Mouse (Mus musculus): ENCODE data around the gene Wfdc3. TPM values are rescaled to one million over a fixed set of nuclear protein-coding genes. Genes with fewer than 3 reads are reported as not detected.
A peak's percentile ranks its signal among the peaks of the same experiment; 100 is the strongest.

The Wfdc3 gene
- polyA plus RNA-seq (2016; fragmentation: Nextera tagmentation; extraction: Ambion mirVana), result 0.61 and 0.91 TPM in 2 replicates

- under 1% methylated on average over 70 of the region's 70 CpGs for WGBS
- peak within 1 kb of the TSS; percentile 66; the same call in 1 of the 2 replicates for H3K27ac ChIP-seq
Observed at GRCm38 (mm10) chr2:164745843-164746479, at the start of gene Wfdc3, which contains the start of gene Dnttip1. Wfdc3 (minus strand) TSS chr2:164745931. Dnttip1 (plus strand) TSS chr2:164745983.

GRCm38 (mm10) chr2:164794293-164794692 is 48.6 kb upstream of the Wfdc3 start:
- Histone ChIP-seq H3K9me3 (no peaks in the 10 kb centered on the region), H3K4me2 (no peak overlapping the region), H3K4me3 (replicated peaks) (no peak overlapping the region), H3K27me3 (no peaks in the 10 kb centered on the region), H3K9ac (replicated peaks) (no peak overlapping the region), H3K27ac (no peak overlapping the region), H3K36me3 (peaks cover 85% of the 10 kb centered on the region), H3K4me1 (replicated peaks) (no peaks in the 10 kb centered on the region)
- WGBS, result 39% methylated on average over 5 of the region's 5 CpGs
- ATAC-seq (ENCODE audit: insufficient number of reproducible peaks, insufficient read depth, low FRiP score, low TSS enrichment, low read depth), result peak; percentile 64; the same call in 1 of the 2 replicates

More at GRCm38 (mm10) chr2:164745843-164746479, at the start of gene Wfdc3, which contains the start of gene Dnttip1:
- peak within 1 kb of the TSS; percentile 91 for H3K9ac ChIP-seq (replicated peaks)
- H3K36me3 ChIP-seq, result peaks cover 36% of the 10 kb centered on the region
- peak; percentile 75 for ATAC-seq (ENCODE audit: insufficient number of reproducible peaks, insufficient read depth, low FRiP score, low TSS enrichment, low read depth)
- H3K4me2 ChIP-seq, result peak within 1 kb of the TSS; percentile 90
- H3K27me3 ChIP-seq, result no peaks in the 10 kb centered on the region
- H3K9me3 ChIP-seq, result no peaks in the 10 kb centered on the region
- peak within 1 kb of the TSS; percentile 94 for H3K4me3 ChIP-seq (replicated peaks)
- H3K4me1 ChIP-seq (replicated peaks), result peaks cover 19% of the 10 kb centered on the region

GRCm38 (mm10) chr2:164793772-164794171 is 48.0 kb upstream of the Wfdc3 start:
- peaks cover 84% of the 10 kb centered on the region for H3K36me3 ChIP-seq
- no peak overlapping the region for H3K4me3 ChIP-seq (replicated peaks)
- H3K27me3 ChIP-seq, result no peaks in the 10 kb centered on the region
- H3K9me3 ChIP-seq, result no peaks in the 10 kb centered on the region
- ATAC-seq (ENCODE audit: insufficient number of reproducible peaks, insufficient read depth, low FRiP score, low TSS enrichment, low read depth), result no peak
- no peak overlapping the region for H3K4me2 ChIP-seq
- H3K9ac ChIP-seq (replicated peaks), result no peak overlapping the region
- H3K27ac ChIP-seq, result no peak overlapping the region
- H3K4me1 ChIP-seq (replicated peaks), result no peaks in the 10 kb centered on the region
- WGBS, result 93% methylated on average over 2 of the region's 2 CpGs

- no peak for ATAC-seq (ENCODE audit: insufficient number of reproducible peaks, insufficient read depth, low FRiP score, low TSS enrichment, low read depth)
- peaks cover 84% of the 10 kb centered on the region for H3K36me3 ChIP-seq
- H3K4me2 ChIP-seq, result no peak overlapping the region
- H3K27me3 ChIP-seq, result no peaks in the 10 kb centered on the region
- H3K4me1 ChIP-seq (replicated peaks), result no peaks in the 10 kb centered on the region
- H3K9ac ChIP-seq (replicated peaks), result no peak overlapping the region
- 91% methylated on average over 3 of the region's 3 CpGs for WGBS
- no peak overlapping the region for H3K27ac ChIP-seq
- no peak overlapping the region for H3K4me3 ChIP-seq (replicated peaks)
- no peaks in the 10 kb centered on the region for H3K9me3 ChIP-seq
Observed at GRCm38 (mm10) chr2:164793236-164793635, 47.5 kb upstream of the Wfdc3 start.

- Histone ChIP-seq H3K9ac (replicated peaks) (no peak overlapping the region), H3K27me3 (no peaks in the 10 kb centered on the region), H3K27ac (no peak overlapping the region), H3K9me3 (no peaks in the 10 kb centered on the region), H3K4me3 (replicated peaks) (no peak overlapping the region), H3K36me3 (peaks cover 80% of the 10 kb centered on the region), H3K4me1 (replicated peaks) (no peaks in the 10 kb centered on the region), H3K4me2 (no peak overlapping the region)
- WGBS, result 93% methylated on average over 12 of the region's 12 CpGs
- no peak for ATAC-seq (ENCODE audit: insufficient number of reproducible peaks, insufficient read depth, low FRiP score, low TSS enrichment, low read depth)
Observed at GRCm38 (mm10) chr2:164792400-164793190, 46.9 kb upstream of the Wfdc3 start.

GRCm38 (mm10) chr2:164791841-164792261 is 46.1 kb upstream of the Wfdc3 start:
- no peak overlapping the region for H3K27ac ChIP-seq
- H3K4me2 ChIP-seq, result no peak overlapping the region
- H3K27me3 ChIP-seq, result no peaks in the 10 kb centered on the region
- ATAC-seq (ENCODE audit: insufficient number of reproducible peaks, insufficient read depth, low FRiP score, low TSS enrichment, low read depth), result no peak
- peaks cover 77% of the 10 kb centered on the region for H3K36me3 ChIP-seq
- H3K4me1 ChIP-seq (replicated peaks), result peaks cover 4% of the 10 kb centered on the region
- H3K4me3 ChIP-seq (replicated peaks), result no peak overlapping the region
- H3K9ac ChIP-seq (replicated peaks), result no peak overlapping the region
- H3K9me3 ChIP-seq, result no peaks in the 10 kb centered on the region
- WGBS, result 92% methylated on average over 18 of the region's 18 CpGs

GRCm38 (mm10) chr2:164790451-164790850 is 44.7 kb upstream of the Wfdc3 start:
- H3K9ac ChIP-seq (replicated peaks), result no peak overlapping the region
- WGBS, result 81% methylated on average over 4 of the region's 4 CpGs
- no peak for ATAC-seq (ENCODE audit: insufficient number of reproducible peaks, insufficient read depth, low FRiP score, low TSS enrichment, low read depth)

GRCm38 (mm10) chr2:164788411-164788810 is 42.7 kb upstream of the Wfdc3 start:
- peaks cover 12% of the 10 kb centered on the region for H3K4me1 ChIP-seq (replicated peaks)
- WGBS, result 78% methylated on average over 4 of the region's 4 CpGs
- peak overlapping the region; percentile 44; the same call in 1 of the 2 replicates for H3K9ac ChIP-seq (replicated peaks)
- ATAC-seq (ENCODE audit: insufficient number of reproducible peaks, insufficient read depth, low FRiP score, low TSS enrichment, low read depth), result no peak
- H3K27ac ChIP-seq, result no peak overlapping the region
- H3K27me3 ChIP-seq, result no peaks in the 10 kb centered on the region
- H3K4me2 ChIP-seq, result no peak overlapping the region
- H3K36me3 ChIP-seq, result peaks cover 47% of the 10 kb centered on the region
- no peak overlapping the region for H3K4me3 ChIP-seq (replicated peaks)
- no peaks in the 10 kb centered on the region for H3K9me3 ChIP-seq

More at GRCm38 (mm10) chr2:164790451-164790850, 44.7 kb upstream of the Wfdc3 start:
- Histone ChIP-seq H3K4me2 (no peak overlapping the region), H3K9me3 (no peaks in the 10 kb centered on the region), H3K27me3 (no peaks in the 10 kb centered on the region), H3K36me3 (peaks cover 63% of the 10 kb centered on the region), H3K4me3 (replicated peaks) (no peak overlapping the region), H3K4me1 (replicated peaks) (peaks cover 8% of the 10 kb centered on the region), H3K27ac (no peak overlapping the region)

GRCm38 (mm10) chr2:164787779-164788178 is 42.0 kb upstream of the Wfdc3 start:
- H3K4me3 ChIP-seq (replicated peaks), result no peak overlapping the region
- H3K9ac ChIP-seq (replicated peaks), result no peak overlapping the region
- no peaks in the 10 kb centered on the region for H3K27me3 ChIP-seq
- peaks cover 41% of the 10 kb centered on the region for H3K36me3 ChIP-seq
- H3K9me3 ChIP-seq, result no peaks in the 10 kb centered on the region
- no peak overlapping the region for H3K27ac ChIP-seq
- H3K4me2 ChIP-seq, result no peak overlapping the region
- WGBS, result 87% methylated on average over 10 of the region's 10 CpGs
- no peak for ATAC-seq (ENCODE audit: insufficient number of reproducible peaks, insufficient read depth, low FRiP score, low TSS enrichment, low read depth)
- peaks cover 12% of the 10 kb centered on the region for H3K4me1 ChIP-seq (replicated peaks)

- no peak overlapping the region for H3K27ac ChIP-seq
- peak overlapping the region; percentile 75 for H3K9ac ChIP-seq (replicated peaks)
- H3K9me3 ChIP-seq, result no peaks in the 10 kb centered on the region
- H3K27me3 ChIP-seq, result no peaks in the 10 kb centered on the region
- no peak overlapping the region for H3K4me3 ChIP-seq (replicated peaks)
- no peak for ATAC-seq (ENCODE audit: insufficient number of reproducible peaks, insufficient read depth, low FRiP score, low TSS enrichment, low read depth)
- peaks cover 34% of the 10 kb centered on the region for H3K36me3 ChIP-seq
- WGBS, result 87% methylated on average over 3 of the region's 3 CpGs
- peaks cover 12% of the 10 kb centered on the region for H3K4me1 ChIP-seq (replicated peaks)
- H3K4me2 ChIP-seq, result peak overlapping the region; percentile 84
Observed at GRCm38 (mm10) chr2:164787032-164787431, 41.3 kb upstream of the Wfdc3 start.

GRCm38 (mm10) chr2:164786388-164786885 is 40.7 kb upstream of the Wfdc3 start:
- Histone ChIP-seq H3K9me3 (no peaks in the 10 kb centered on the region), H3K27me3 (0 out of 2 replicates have a peak, but pooled peaks cover 3% of the 10 kb centered on the region), H3K36me3 (peaks cover 28% of the 10 kb centered on the region), H3K9ac (replicated peaks) (peak overlapping the region; percentile 75), H3K4me2 (peak overlapping the region; percentile 84), H3K27ac (peak overlapping the region; percentile 73; the same call in 1 of the 2 replicates), H3K4me3 (replicated peaks) (peak overlapping the region; percentile 68), H3K4me1 (replicated peaks) (peaks cover 12% of the 10 kb centered on the region)
- no peak for ATAC-seq (ENCODE audit: insufficient number of reproducible peaks, insufficient read depth, low FRiP score, low TSS enrichment, low read depth)
- WGBS, result 7% methylated on average over 15 of the region's 15 CpGs

Measured in limb, embryonic 12.5 days (tissue).